Mouse (Mus musculus): ENCODE measurements around the gene Ntrk1. TPM values are rescaled to one million over a fixed set of nuclear protein-coding genes. Genes with fewer than 3 reads are reported as not detected.

Gene Ntrk1
- polyA plus RNA-seq, 1 experiment from 2014 or later = 0.40 TPM

DNA sequence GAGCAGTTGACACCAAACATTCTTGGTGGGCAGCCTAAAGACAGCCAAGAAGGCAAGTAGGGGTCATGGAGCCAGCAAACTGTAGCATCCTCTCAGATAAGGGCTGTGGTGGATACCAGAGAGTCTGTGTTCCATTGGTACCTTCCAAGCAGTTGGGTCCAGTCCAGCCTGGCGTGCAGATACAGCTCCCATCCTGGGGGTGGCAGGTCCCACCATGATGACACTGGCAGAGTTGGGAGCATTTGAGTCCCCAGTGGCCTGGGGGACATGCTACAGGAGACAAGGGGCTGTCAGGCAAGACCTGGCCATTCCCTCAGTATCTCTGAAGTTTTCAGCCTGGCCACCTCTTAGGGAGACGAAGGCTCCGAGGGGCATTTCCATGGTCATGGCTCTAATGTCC, 42.4 kb downstream of the Ntrk1 start:
- no peak for ATAC-seq (replicated peaks; ENCODE audit: insufficient number of reproducible peaks, insufficient read depth, low FRiP score, low read depth)
- Histone ChIP-seq H3K4me2 (no peak overlapping the region), H3K9me3 (replicated peaks) (no peaks in the 10 kb centered on the region), H3K27ac (no peak overlapping the region), H3K4me1 (replicated peaks) (peaks cover 19% of the 10 kb centered on the region), H3K9ac (no peak overlapping the region), H3K36me3 (peaks cover 5% of the 10 kb centered on the region; the same call in 1 of the 2 replicates), H3K27me3 (peaks cover 28% of the 10 kb centered on the region), H3K4me3 (no peak overlapping the region)
- WGBS = 77% methylated on average over 3 of the region's 3 CpGs

DNA sequence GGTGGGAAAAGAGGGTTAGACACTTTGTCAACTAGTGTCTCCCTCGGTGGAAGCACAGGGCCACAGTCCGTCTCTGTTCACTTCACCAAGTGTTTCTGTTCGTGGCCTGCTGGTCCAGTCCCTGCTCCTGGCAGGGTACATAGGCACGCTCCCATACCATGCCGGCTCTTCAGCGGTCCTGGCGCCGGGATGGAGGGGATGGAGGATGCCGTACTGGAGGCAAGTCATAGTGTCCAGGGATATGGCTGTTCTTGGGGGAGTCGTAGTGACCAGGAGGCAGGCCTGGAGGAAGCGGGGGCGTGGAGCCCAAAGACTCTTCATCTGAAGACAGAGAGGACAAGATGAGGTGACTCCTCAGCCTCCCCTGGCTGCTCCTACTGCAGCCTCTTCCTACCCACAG, 45.0 kb downstream of the Ntrk1 start:
- Histone ChIP-seq H3K36me3 (peaks cover 5% of the 10 kb centered on the region; the same call in 1 of the 2 replicates), H3K4me1 (replicated peaks) (peaks cover 18% of the 10 kb centered on the region), H3K9ac (no peak overlapping the region), H3K4me3 (no peak overlapping the region), H3K27ac (no peak overlapping the region), H3K4me2 (no peak overlapping the region), H3K9me3 (replicated peaks) (no peaks in the 10 kb centered on the region), H3K27me3 (peaks cover 16% of the 10 kb centered on the region; the same call in 1 of the 2 replicates)
- WGBS = 88% methylated on average over 12 of the region's 12 CpGs
- no peak for ATAC-seq (replicated peaks; ENCODE audit: insufficient number of reproducible peaks, insufficient read depth, low FRiP score, low read depth)

DNA sequence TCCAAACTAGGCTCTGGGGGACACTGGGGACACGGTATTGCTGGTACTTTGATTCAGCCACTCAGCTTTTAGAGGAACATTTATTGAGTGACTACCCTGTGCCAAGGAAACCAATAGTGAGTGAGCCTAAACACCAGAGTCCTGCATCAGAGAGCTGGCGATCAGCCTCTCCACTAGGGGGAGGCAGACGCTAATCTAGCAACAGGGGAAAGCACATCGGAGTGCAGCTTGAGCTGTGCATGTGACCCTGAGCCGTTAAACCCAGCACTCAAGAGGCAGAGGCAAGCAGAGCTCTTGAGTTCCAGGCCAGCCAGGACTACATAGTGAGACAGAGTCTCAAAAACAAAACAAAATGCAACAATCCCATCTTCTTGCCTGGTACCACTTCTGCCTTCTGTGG, 45.9 kb downstream of the Ntrk1 start:
- ATAC-seq (replicated peaks; ENCODE audit: insufficient number of reproducible peaks, insufficient read depth, low FRiP score, low read depth) = no peak

DNA sequence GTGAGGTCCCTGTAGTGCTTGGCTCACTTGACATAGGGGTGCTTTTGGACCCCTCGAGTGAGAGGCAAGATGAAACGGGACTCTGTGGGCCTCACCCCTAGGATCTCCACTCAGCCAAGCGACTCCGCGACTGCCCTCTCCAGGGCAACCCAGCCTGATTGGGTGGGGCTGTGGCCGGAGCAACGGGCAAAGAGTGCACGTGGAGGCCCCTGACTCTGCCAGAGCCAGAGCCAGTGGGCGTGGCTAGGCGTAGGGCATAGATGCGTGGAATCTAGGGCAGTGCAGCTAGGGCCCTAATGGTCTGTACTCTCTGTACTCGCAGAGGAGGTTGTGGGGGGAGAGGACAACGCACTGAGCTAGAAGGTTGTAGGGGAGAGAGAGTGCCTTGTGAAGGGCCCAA, 46.5 kb downstream of the Ntrk1 start, which contains the start of gene Lrrc71:
TSS of gene Lrrc71 (minus strand) at position 195 of the 400 bp plus-strand sequence.
- Histone ChIP-seq H3K4me3 (no peak within 1 kb of the TSS), H3K9ac (no peak within 1 kb of the TSS), H3K27me3 (peaks cover 6% of the 10 kb centered on the region; the same call in 1 of the 2 replicates), H3K4me1 (replicated peaks) (peaks cover 19% of the 10 kb centered on the region), H3K9me3 (replicated peaks) (no peaks in the 10 kb centered on the region), H3K4me2 (no peak within 1 kb of the TSS), H3K36me3 (peaks cover 5% of the 10 kb centered on the region; the same call in 1 of the 2 replicates), H3K27ac (no peak within 1 kb of the TSS)
- 36% methylated on average over 13 of the region's 13 CpGs for WGBS
- no peak for ATAC-seq (replicated peaks; ENCODE audit: insufficient number of reproducible peaks, insufficient read depth, low FRiP score, low read depth)

More for the DNA sequence above, 45.9 kb downstream of the Ntrk1 start:
- H3K4me2 ChIP-seq = no peak overlapping the region
- no peaks in the 10 kb centered on the region for H3K9me3 ChIP-seq (replicated peaks)
- no peak overlapping the region for H3K9ac ChIP-seq
- 15% methylated on average over 5 of the region's 5 CpGs for WGBS
- peaks cover 5% of the 10 kb centered on the region; the same call in 1 of the 2 replicates for H3K36me3 ChIP-seq
- H3K27me3 ChIP-seq = peaks cover 7% of the 10 kb centered on the region; the same call in 1 of the 2 replicates
- H3K27ac ChIP-seq = no peak overlapping the region
- peaks cover 19% of the 10 kb centered on the region for H3K4me1 ChIP-seq (replicated peaks)
- no peak overlapping the region for H3K4me3 ChIP-seq

DNA sequence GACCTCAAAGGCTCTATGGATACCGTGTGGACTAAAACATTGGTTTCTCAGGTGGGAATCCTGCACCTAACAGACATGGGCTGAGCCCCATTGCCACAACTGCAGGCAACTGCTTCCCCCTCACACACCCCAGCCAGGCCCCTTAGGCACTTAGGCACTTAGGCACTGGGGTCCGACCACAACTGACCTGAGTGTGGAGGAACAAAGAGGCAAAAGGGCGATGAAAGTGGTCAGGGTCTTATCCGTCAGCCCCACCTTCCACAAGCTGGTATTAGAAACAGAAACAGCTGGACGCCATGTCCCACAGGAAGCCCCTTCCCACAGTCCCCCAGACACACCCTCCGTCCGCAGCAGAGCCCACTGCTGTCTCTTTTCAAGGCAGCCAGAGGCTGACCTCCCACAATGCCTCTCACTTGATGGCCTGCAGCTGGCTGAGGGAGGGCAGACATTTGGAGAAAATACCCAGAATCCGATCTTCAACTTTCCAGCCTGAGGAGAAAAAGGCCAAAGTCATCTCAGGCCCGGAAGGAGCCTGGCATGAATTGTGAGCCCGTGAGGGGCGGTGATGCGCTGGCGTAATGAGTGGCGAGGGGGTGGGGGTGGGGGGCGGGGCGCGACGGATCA, 49.8 kb downstream of the Ntrk1 start:
- no peak for ATAC-seq (replicated peaks; ENCODE audit: insufficient number of reproducible peaks, insufficient read depth, low FRiP score, low read depth)
- Histone ChIP-seq H3K9ac (no peak overlapping the region), H3K9me3 (replicated peaks) (no peaks in the 10 kb centered on the region)

DNA sequence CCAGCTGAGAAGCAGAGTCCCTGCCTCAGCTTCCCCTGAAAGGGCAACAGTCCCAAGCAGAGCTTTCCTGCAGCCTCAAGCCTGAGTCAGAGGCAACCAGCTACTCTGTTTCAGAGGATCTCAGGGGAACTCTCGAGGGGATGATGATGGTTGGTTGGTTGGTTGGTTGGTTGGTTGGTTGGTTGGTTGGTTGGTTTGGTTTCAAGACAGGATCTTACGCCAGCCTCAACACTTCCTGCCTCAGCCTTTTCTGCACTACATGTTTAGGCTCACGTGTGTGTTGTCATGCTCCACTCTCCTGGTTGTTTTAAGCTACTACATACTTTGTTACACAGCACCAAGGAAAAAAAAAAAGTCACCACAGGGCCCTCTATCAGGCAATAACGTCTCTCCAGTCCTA, 51.0 kb downstream of the Ntrk1 start:
- no peaks in the 10 kb centered on the region for H3K9me3 ChIP-seq (replicated peaks)
- ATAC-seq (replicated peaks; ENCODE audit: insufficient number of reproducible peaks, insufficient read depth, low FRiP score, low read depth) = no peak
- H3K9ac ChIP-seq = no peak overlapping the region
- no peak overlapping the region for H3K27ac ChIP-seq
- H3K4me1 ChIP-seq (replicated peaks) = peaks cover 16% of the 10 kb centered on the region
- no peak overlapping the region for H3K4me3 ChIP-seq
- peaks cover 6% of the 10 kb centered on the region; the same call in 1 of the 2 replicates for H3K27me3 ChIP-seq
- H3K4me2 ChIP-seq = no peak overlapping the region
- no peaks in the 10 kb centered on the region for H3K36me3 ChIP-seq
- WGBS = 83% methylated on average over 4 of the region's 4 CpGs

More for the DNA sequence above, 49.8 kb downstream of the Ntrk1 start:
- Histone ChIP-seq H3K4me3 (peak overlapping the region; percentile 6), H3K4me1 (replicated peaks) (peaks cover 19% of the 10 kb centered on the region), H3K27me3 (peaks cover 6% of the 10 kb centered on the region; the same call in 1 of the 2 replicates), H3K4me2 (peak overlapping the region; percentile 50), H3K27ac (no peak overlapping the region), H3K36me3 (no peaks in the 10 kb centered on the region)
- 32% methylated on average over 18 of the region's 18 CpGs for WGBS

DNA sequence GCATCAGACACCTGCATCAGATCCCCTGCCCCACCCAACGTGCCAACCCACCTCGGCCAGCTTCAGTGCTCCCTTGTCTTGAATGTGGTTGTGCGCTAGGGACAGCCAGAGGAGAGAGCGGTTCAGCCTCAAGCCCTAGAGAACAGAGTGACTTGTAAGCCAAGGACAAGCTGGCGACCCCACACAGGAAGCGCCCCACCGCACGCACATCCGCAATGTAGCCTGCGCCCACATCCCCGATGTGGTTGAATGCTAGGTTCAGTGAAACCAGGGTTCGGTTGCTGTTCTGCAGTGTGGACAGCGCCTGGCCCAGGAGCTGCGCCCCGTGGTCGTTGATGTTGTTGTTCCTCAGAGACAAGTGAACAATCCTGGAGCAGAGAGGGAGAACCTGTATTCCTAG, 52.2 kb downstream of the Ntrk1 start:
- Histone ChIP-seq H3K27me3 (0 out of 2 replicates have a peak, but pooled peaks cover 3% of the 10 kb centered on the region), H3K4me3 (no peak overlapping the region), H3K4me1 (replicated peaks) (peaks cover 8% of the 10 kb centered on the region), H3K9ac (no peak overlapping the region), H3K27ac (no peak overlapping the region), H3K4me2 (no peak overlapping the region), H3K9me3 (replicated peaks) (no peaks in the 10 kb centered on the region), H3K36me3 (peaks cover 7% of the 10 kb centered on the region; the same call in 1 of the 2 replicates)
- WGBS = 80% methylated on average over 16 of the region's 16 CpGs
- no peak for ATAC-seq (replicated peaks; ENCODE audit: insufficient number of reproducible peaks, insufficient read depth, low FRiP score, low read depth)

DNA sequence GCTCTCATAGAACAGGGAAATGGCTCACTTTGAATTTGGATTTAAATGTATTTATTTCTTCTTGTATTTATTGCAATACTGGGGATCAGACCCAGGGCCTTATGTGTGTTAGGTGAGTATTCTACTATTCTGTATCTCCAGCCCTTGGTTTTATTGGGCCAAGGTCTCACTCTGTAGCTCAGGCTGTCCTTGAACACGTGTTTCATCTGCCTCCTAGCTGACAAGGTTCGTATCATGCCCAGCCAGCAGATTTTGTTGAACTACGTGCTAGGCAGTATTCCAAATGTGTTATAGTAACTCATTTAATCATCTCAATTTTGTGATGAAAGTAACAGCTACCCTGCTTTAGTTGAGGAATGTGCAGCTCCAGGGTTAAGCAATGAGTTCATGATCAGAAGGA, 52.9 kb downstream of the Ntrk1 start:
- 0 out of 2 replicates have a peak, but pooled peaks cover under 1% of the 10 kb centered on the region for H3K27me3 ChIP-seq
- H3K27ac ChIP-seq = no peak overlapping the region
- no peak overlapping the region for H3K9ac ChIP-seq
- peaks cover 13% of the 10 kb centered on the region; the same call in 1 of the 2 replicates for H3K36me3 ChIP-seq
- ATAC-seq (replicated peaks; ENCODE audit: insufficient number of reproducible peaks, insufficient read depth, low FRiP score, low read depth) = no peak
- no peak overlapping the region for H3K4me2 ChIP-seq
- H3K4me3 ChIP-seq = no peak overlapping the region
- H3K4me1 ChIP-seq (replicated peaks) = peaks cover 8% of the 10 kb centered on the region
- WGBS = 74% methylated on average over 3 of the region's 3 CpGs
- no peaks in the 10 kb centered on the region for H3K9me3 ChIP-seq (replicated peaks)

DNA sequence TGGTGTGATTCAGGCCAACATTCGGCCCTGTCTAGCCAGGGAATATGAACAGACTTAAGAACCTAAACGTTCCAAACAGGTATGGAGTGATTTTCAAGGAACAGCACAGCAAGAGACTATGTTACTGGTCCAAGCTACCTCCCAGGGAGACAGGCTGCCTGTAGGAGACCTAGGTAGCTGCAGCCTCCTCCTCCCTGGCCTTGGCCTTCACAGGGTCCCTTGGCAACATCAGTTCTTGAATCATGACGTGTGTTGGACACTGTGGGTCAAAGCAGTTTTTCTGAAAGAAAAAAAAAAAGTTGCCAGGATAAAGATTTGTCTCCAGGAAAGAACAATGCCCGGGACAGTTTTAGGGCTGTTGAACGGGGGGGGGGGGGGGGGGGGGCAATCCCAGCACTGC, 56.1 kb downstream of the Ntrk1 start:
- 86% methylated on average over 5 of the region's 5 CpGs for WGBS
- no peak overlapping the region for H3K27ac ChIP-seq
- H3K9ac ChIP-seq = no peak overlapping the region
- no peak for ATAC-seq (replicated peaks; ENCODE audit: insufficient number of reproducible peaks, insufficient read depth, low FRiP score, low read depth)
- H3K4me1 ChIP-seq (replicated peaks) = no peaks in the 10 kb centered on the region
- H3K27me3 ChIP-seq = no peaks in the 10 kb centered on the region
- no peak overlapping the region for H3K4me3 ChIP-seq
- peaks cover 34% of the 10 kb centered on the region; the same call in 1 of the 2 replicates for H3K36me3 ChIP-seq
- H3K9me3 ChIP-seq (replicated peaks) = no peaks in the 10 kb centered on the region
- no peak overlapping the region for H3K4me2 ChIP-seq

DNA sequence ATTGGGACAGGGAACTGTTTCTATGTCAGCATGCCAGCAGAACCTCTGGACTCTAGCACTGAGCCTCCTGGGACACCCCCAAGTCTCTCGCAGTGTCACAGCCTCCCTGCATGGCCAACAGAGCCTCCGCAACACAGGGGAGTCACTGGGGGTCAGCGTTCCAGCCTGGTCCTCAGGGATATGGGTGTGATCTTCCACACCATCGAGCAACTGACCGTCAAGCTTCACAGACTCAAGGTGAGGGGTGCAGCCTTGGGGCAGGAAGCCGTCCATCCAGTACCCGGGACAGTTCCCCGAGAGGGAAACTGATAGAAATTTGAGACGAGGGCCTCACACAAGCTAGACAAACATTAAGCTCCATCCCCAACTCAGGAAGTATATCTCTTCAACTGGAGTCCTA, 59.6 kb downstream of the Ntrk1 start:
- no peaks in the 10 kb centered on the region for H3K27me3 ChIP-seq
- WGBS = 78% methylated on average over 9 of the region's 9 CpGs
- ATAC-seq (replicated peaks; ENCODE audit: insufficient number of reproducible peaks, insufficient read depth, low FRiP score, low read depth) = no peak
- H3K36me3 ChIP-seq = peaks cover 59% of the 10 kb centered on the region; the same call in 1 of the 2 replicates
- H3K27ac ChIP-seq = no peak overlapping the region
- no peak overlapping the region for H3K4me3 ChIP-seq
- H3K4me1 ChIP-seq (replicated peaks) = no peaks in the 10 kb centered on the region
- H3K9me3 ChIP-seq (replicated peaks) = no peaks in the 10 kb centered on the region
- no peak overlapping the region for H3K9ac ChIP-seq
- no peak overlapping the region for H3K4me2 ChIP-seq

DNA sequence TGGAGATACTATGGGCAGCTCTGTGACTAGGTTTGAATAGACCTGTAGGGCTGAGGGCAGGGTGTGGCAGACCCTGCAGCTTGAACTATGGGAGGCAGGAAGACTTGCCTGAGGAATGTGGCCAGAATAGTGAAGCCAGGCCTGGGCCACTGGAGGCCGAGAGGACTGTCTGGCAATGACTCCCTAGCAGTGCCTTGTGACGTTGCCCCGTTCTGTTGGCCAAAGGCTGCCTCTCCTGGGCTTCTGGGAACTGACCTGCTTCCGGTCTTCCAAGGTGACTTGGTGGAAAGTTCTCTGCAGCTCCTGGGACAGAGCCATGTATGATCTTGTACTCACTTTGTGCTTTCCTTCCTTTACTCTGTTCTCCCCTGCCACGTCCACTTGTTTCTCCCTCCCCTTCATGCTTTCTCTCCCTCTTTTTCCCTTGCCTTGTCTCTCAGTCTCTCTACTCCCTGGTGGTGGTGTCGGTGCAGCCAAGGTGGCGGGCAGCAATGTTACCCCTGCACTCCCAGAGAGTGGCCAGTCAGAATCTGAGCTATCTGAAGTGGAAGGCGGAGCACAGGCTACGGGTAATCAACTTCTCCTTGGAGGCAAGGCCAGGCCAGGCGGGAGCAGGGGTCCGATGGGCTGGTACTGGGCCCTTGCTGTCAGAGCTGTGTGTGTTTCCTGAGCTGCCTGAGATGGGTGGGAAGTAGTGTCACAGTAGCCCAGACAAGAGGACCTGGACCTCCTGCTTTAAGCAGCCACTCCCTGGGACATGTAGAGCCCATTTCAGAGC, 60.8 kb downstream of the Ntrk1 start:
- WGBS = 68% methylated on average over 11 of the region's 11 CpGs
- H3K4me2 ChIP-seq = no peak overlapping the region
- H3K9ac ChIP-seq = no peak overlapping the region
- H3K4me1 ChIP-seq (replicated peaks) = no peaks in the 10 kb centered on the region
- H3K27me3 ChIP-seq = no peaks in the 10 kb centered on the region
- no peaks in the 10 kb centered on the region for H3K9me3 ChIP-seq (replicated peaks)
- H3K27ac ChIP-seq = no peak overlapping the region
- H3K36me3 ChIP-seq = peaks cover 68% of the 10 kb centered on the region; the same call in 1 of the 2 replicates
- ATAC-seq (replicated peaks; ENCODE audit: insufficient number of reproducible peaks, insufficient read depth, low FRiP score, low read depth) = no peak
- no peak overlapping the region for H3K4me3 ChIP-seq

All from heart, embryonic 15.5 days (tissue).